Mouse (Mus musculus) T-cell, adult 66 days (primary cell): ENCODE results near the gene Trim32. TPM values are rescaled to one million over a fixed set of nuclear protein-coding genes. Genes with fewer than 3 reads are reported as not detected.

Source experiments
- total RNA-seq, 2 experiments: library from RNA; stranded (reverse); gene quantifications; 3 replicates in 1 of 2; 4 replicates in 1 of 2; pipeline ENCODE4 v1.2.4; 2023

The Trim32 gene
- total RNA-seq: 10 to 100 TPM; 15.6 to 16.1 TPM

GRCm38 (mm10) chr4:65604504-65605150 lies at the start of gene Trim32:
Gene Trim32 (plus strand): TSS chr4:65604986.

